Mouse (Mus musculus): ENCODE measurements around the gene Tead1.

The Tead1 gene

DNA sequence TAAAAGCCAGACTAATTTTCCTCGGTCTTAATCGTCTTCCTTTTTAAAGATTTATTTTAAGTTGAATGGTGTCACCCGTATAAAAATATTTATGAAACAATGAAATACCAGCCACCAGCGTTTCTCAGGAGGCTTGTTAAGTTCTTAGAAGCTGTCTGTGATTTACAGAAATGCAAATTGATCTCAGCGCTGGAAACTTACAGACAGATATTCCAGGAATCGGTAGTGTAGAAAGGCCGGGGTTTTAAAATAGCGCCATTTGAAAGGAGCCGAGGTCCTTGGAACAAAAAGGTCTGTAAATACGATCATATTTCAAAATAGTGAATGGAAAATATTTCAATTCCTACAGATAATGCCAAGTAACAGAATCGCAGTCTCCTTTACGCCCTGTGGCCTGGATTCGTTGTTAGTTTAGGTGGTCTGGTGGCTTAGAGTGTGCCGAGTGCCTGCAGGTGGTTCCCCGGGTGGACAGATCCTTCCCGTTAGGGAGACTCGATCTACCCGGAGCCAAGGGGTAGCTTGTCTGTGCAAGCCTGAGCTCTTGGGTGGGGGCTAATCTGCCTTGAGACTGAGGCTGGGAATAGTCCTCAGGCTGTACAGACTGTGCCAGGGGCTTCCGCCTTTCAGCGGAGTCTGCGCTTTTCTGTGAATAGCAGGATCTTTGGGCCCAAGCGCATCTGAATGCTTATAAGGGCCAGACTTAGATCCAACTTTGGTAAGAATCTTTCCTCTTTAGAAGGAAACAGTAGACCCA, 1.6 kb downstream of the Tead1 start:
- in situ Hi-C loops (cut with MboI; ENCODE audit: low pct_unique_long_range_greater_than_20kb in 1 of 2, low sequenced_read_pairs in 2 of 2, unreplicated experiment in 1 of 2): loop anchor here in 1 of 2 experiments (25.0 kb wide), 1 partner anchor 582 kb away; no protein-coding TSS in a partner anchor

DNA sequence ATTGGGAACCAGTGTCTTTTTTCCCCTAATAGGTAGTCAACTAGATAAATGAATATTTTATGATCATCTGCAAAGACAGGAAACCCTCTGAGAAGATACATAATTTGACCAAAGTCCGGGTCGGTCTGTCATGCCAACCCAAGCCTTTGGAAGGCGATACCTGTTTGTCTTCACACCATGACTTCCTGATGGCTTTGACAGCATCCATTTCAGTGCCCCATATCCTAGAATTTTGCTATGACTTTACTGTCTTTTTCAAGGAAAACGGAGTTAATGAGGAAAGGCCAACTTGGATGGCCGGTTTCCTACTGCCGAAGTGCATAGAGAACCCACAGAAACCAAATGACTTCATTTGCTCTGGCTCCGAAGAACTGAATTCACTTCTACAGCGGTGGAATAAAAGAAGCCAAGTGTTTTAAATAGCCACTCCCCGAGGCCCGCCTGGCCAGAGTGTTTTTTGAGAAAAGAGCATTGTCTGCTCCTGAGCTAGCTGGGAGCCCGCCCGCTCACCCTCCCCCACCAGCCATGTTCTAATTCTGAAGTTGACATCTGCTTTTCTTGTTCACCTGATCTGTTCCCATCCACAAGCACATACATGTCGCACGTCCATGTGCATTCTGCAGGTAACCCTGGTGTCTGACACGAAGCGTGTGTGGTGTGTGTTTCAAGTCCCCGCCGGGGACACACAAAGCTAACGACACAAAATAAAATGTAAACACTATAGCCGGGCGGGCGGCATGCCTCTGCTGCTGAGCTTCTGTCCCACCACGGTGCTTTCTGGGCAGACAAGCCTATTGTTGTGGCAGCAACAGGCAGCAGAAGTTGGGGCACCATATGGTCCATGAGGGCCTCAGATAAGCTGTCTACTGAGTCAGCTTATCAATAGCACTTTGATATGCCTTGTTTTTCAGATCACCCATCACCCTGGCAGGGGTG, 5.8 kb downstream of the Tead1 start:
- in situ Hi-C loops (cut with MboI; ENCODE audit: low pct_unique_long_range_greater_than_20kb in 1 of 2, low sequenced_read_pairs in 2 of 2, unreplicated experiment in 1 of 2): loop anchor here in 1 of 2 experiments (25.0 kb wide), 1 partner anchor 577 kb away; no protein-coding TSS in a partner anchor

DNA sequence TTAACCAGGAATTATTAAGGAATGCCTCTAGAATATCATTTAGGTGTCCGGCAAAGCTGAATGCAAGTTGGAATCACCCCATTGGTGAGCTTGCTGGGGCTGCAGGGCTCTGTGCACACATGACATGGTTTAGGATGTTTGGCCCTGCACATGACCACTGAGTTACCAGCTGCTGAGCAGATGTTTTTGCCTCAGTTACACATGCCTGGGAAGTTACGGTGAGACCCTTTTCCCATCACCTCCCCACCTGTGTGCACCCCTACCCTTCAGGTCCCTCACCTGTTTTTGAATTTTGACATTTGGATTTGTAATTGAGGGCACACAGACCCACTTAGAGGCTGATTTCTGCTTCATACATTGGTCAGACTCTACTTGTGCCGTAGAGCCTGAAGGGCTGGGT, 6.9 kb downstream of the Tead1 start:
- in situ Hi-C loops (cut with MboI; ENCODE audit: low pct_unique_long_range_greater_than_20kb in 1 of 2, low sequenced_read_pairs in 2 of 2, unreplicated experiment in 1 of 2): loop anchor here in 1 of 2 experiments (25.0 kb wide), 1 partner anchor 576 kb away; no protein-coding TSS in a partner anchor

DNA sequence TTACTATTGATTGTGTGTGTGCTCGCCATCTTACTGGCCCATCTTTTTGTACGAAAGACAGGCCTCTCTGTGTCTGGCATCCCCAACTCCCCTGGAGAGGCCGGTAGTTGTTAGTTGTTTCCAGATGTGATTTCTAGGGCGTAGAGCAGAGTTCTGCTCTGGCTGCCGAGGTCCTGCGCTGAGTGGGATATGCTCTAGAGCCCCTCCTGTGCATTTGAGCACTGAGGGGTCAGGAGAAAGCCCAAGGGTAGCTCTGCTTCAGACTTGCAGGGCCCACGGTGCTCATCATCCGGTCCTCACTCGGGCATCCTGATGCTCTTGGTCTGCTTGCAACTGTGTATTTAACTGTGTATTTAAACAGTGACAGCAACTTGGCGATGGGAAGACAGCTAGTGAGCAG, 7.5 kb downstream of the Tead1 start:
- in situ Hi-C loops (cut with MboI; ENCODE audit: low pct_unique_long_range_greater_than_20kb in 1 of 2, low sequenced_read_pairs in 2 of 2, unreplicated experiment in 1 of 2): loop anchor here in 1 of 2 experiments (25.0 kb wide), 1 partner anchor 576 kb away; no protein-coding TSS in a partner anchor

DNA sequence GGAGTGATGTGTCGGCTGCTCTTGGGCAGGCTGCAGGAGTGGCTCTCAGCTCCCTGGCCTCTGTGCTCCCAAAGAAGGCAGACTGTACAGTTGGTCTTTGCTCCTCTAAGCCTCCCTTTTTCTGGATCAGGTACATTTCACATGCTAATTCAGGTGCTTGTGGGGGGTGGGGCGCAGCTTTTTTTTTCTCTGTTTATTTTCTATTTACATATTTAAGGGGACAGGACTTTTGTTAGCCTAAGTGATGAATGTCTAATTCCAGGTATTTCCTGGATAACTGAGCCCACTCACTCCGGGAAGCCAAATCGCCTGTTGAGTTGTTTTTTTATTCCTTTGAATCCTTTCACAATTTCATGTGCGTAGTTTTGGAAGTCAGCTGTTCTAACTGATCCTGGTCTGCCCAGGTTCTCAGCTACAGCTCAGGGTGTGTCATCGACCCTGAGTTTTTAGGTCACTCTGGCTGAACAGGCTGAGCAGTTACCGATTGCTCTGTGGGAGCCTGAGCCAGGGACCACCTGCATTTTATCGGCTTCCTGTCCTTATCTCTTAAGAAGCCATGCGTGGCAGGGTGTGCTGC, 9.4 kb downstream of the Tead1 start:
- in situ Hi-C loops (cut with MboI; ENCODE audit: low pct_unique_long_range_greater_than_20kb in 1 of 2, low sequenced_read_pairs in 2 of 2, unreplicated experiment in 1 of 2): loop anchor here in 1 of 2 experiments (25.0 kb wide), 1 partner anchor 574 kb away; no protein-coding TSS in a partner anchor

DNA sequence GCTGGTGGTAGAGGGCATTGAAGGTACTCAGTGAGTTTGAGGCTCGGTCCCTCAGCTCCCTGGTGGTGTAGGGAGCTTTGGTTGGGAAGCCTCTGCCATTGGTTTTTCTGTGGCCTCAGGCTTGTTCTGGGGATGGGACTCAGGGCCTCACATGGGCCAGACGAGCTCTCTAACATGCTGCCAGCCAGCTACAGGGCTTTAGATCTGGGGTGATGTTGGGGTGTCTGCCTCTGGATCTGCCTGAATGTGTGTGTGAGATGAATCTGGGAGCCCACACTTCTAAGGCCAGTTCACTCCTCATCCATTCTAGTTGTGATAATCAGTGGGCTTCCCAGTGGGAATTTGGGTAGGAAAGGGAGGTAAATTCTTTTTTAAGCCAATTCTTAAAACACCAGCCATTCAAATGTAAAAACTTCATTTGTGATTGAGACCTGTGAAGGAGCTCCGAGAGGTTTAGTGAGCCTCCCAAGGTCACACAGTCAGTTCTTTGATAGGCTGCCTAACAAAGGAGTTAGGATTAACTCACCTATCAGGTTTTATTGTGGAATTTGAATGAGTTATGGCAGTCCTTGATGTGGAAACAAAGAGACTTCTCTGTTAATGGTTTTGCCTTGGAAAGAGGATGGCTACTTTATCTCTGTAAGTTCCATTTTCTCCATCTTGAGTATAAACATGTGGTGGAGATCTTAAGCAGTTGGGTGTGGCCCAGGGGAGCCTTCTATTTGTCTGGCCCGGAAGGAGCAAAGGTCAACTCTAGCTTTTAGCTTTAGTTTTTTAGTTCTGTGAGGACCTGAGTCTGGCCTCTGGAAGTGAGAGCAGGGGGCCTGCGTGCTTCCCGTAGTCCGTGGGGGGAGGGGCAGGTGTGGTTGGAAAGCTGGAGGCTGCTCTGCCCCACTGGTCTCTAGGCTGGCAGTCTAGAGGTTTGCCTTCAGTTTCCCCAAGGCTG, 12.0 kb downstream of the Tead1 start:
- in situ Hi-C loops (cut with MboI; ENCODE audit: low pct_unique_long_range_greater_than_20kb in 1 of 2, low sequenced_read_pairs in 2 of 2, unreplicated experiment in 1 of 2): loop anchor here in 1 of 2 experiments (25.0 kb wide), 1 partner anchor 571 kb away; no protein-coding TSS in a partner anchor

DNA sequence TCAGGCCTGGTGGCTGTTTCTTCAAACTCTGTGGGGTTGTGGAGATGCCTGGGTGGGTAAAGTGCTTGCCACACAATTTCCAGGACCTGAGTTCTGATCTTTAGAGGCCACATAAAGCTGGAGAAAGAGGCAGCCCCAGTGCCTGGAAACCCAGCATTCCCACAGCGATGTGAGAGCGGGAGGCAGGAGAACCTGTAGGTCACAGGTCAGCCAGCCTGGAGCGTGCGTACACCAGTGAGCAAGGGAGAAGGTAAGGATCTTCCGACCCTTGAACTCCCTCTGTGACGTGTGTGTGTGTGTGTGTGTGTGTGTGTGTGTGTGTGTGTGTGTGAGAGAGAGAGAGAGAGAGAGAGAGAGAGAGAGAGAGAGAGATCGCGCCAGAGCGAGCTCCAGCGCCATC, 14.4 kb downstream of the Tead1 start:
- in situ Hi-C loops (cut with MboI; ENCODE audit: low pct_unique_long_range_greater_than_20kb in 1 of 2, low sequenced_read_pairs in 2 of 2, unreplicated experiment in 1 of 2): loop anchor here in 1 of 2 experiments (25.0 kb wide), 1 partner anchor 569 kb away; no protein-coding TSS in a partner anchor

DNA sequence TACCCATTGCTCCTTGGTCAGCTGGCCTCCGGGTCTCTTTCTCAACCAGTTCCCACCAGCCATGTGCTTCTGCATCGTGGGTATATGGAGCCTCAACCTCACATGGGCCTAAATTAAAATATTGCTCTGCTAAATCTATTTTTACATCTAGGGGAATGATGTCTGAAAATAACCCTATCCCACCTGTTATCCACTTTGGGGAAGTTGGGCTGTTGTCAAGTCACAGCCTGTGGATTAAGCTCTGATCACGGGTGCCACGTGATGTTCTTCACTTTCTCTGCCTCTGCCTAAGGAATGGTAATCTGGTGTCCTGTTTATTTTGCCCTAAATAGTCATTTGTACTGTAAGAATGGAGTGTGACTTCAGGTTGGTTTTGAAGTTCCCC, 17.7 kb downstream of the Tead1 start:
- in situ Hi-C loops (cut with MboI; ENCODE audit: low pct_unique_long_range_greater_than_20kb in 1 of 2, low sequenced_read_pairs in 2 of 2, unreplicated experiment in 1 of 2): loop anchor here in 1 of 2 experiments (25.0 kb wide), 1 partner anchor 566 kb away; no protein-coding TSS in a partner anchor

DNA sequence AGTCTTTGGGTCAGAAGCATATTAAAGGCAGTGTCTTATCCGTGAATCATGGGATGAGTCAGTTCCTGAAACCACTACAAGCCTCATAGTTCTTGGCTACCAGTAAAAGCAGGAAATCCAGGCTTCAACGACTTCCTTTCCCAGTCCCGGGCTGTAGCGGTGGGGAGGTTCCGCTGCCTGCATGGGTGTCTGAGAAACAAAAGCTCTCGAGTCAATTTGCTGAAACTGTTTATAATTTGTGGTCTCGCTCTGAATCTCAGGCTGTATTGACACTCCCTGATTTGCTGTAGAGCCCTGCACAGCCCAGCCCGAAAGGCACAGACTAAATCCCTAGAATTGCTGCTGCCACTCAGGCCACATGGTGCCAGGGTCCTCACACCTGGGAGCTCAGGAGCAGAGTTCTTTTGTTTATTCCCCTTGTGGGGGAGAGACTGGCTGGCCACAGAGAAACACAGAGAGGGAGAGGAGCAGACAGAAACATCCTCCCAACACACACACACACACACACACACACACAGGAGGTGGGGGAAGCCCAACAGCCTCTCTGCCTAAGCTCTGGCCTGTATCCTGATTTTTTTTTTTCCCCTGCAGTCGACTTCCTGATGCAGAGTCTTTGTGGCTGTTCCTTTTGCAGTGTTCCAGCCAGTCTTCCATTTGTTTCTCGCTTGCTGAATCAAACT, 18.2 kb downstream of the Tead1 start:
- in situ Hi-C loops (cut with MboI; ENCODE audit: low pct_unique_long_range_greater_than_20kb in 1 of 2, low sequenced_read_pairs in 2 of 2, unreplicated experiment in 1 of 2): loop anchor here in 1 of 2 experiments (25.0 kb wide), 1 partner anchor 565 kb away; no protein-coding TSS in a partner anchor

DNA sequence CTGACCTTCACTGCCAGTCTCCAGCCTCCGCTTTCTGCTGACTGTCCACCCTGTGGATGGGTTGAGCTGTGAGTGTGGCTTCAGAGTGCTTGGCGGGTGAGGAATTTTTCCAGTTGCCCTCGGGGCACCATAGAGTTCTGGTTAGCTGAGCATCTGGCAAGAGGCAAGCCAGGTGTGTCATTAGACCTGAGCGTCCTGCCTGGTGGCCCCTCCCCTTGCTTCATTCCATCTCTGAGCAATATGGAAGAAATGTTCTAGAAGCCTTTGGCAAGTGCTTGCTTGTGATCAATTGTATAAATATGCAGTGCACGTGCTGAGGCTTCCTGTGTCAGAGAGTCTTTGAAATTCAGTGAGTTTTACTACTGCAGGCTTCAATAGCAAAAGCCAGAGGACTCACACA, 21.0 kb downstream of the Tead1 start:
- in situ Hi-C loops (cut with MboI; ENCODE audit: low pct_unique_long_range_greater_than_20kb in 1 of 2, low sequenced_read_pairs in 2 of 2, unreplicated experiment in 1 of 2): no loop called here

DNA sequence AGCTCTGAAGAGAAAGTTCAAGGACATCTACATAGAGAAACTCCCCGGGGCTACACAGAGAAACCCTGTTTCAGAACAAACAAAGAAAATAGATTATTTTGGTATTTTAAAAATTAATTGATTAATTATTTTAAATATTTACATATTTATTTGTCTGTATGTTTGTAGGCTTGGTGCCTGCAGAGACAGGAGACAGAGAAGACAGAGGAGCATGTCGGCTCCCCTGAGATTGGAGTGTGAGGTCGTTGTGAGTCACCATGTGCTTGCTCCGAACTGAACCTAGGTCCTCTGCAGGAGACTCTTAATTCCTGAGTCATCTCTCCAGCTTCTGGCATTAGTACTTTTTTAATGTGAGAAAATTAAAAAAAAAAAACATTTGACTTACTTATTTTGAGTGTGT, 24.2 kb downstream of the Tead1 start:
- in situ Hi-C loops (cut with MboI; ENCODE audit: low pct_unique_long_range_greater_than_20kb in 1 of 2, low sequenced_read_pairs in 2 of 2, unreplicated experiment in 1 of 2): no loop called here

DNA sequence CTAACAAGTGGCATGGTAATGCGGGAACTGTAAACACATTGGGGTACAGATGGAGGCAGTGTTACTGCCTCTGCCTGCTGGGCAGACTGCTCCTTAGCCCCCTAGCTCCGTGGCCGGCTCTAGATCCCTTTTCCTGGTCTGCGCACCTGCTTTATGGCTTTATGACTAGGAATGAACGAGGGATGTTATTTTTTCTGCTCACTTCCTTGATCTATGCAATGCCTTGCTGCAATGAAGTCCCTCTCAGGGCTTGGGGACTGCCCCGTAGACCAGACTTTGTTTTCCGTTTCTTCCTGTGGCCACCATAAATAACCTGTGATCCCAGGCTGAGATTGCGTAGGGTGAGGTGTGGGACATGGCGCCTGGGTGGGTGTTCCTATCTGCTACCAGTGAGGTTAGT, 26.8 kb downstream of the Tead1 start:
- in situ Hi-C loops (cut with MboI; ENCODE audit: low pct_unique_long_range_greater_than_20kb in 1 of 2, low sequenced_read_pairs in 2 of 2, unreplicated experiment in 1 of 2): no loop called here

DNA sequence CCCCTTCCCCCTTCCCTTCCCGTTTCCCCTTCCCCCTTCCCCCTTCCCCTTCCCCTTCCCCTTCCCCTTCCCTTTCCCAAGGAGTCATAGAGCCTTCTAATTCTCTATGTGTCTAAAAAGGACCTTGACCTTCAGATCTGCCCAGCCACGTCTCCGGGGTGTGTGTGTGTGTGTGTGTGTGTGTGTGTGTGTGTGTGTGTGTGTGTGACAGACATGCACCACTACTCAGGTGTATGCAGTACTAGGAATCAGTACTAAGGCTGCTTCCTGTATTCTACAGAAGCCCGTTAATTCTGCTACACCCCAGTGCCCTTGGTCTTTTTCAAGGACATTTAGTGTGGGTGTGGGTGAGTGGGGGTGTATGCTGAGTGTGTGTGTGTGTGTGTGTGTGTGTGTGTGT, 27.6 kb downstream of the Tead1 start:
- in situ Hi-C loops (cut with MboI; ENCODE audit: low pct_unique_long_range_greater_than_20kb in 1 of 2, low sequenced_read_pairs in 2 of 2, unreplicated experiment in 1 of 2): no loop called here

DNA sequence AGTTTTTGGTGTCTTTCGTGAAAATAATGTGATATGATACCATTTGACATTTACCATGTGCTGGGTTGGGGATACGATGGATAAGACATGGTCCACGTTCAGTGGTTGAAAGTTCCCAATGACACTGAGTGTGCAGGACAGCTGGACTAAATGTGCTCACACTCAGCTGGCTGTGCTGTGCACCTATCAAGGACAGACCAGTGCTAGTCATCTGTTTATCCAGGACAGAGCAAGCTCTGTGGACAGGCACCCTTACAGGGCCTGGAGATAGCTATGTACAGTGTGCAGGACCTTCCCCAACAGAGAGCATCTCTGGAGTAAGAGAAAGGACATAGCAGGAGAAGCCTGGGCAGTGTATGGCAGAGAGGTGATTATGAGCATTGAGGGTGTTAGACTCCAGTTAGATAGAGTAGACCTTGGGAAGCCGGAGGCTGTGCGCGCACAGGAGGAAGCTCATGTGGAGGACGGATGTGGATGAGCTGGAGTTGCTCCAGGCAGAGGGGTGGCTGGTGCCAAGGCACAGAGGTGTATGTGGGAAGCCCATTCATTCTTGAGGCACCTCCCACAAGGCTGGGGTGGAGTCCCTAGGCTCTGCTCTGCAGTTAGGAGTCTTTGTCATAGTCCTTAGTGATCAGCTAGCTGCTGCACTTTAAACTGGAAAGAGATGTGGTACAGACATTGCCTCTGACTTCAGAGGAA, 31.4 kb downstream of the Tead1 start:
- in situ Hi-C loops (cut with MboI; ENCODE audit: low pct_unique_long_range_greater_than_20kb in 1 of 2, low sequenced_read_pairs in 2 of 2, unreplicated experiment in 1 of 2): no loop called here

DNA sequence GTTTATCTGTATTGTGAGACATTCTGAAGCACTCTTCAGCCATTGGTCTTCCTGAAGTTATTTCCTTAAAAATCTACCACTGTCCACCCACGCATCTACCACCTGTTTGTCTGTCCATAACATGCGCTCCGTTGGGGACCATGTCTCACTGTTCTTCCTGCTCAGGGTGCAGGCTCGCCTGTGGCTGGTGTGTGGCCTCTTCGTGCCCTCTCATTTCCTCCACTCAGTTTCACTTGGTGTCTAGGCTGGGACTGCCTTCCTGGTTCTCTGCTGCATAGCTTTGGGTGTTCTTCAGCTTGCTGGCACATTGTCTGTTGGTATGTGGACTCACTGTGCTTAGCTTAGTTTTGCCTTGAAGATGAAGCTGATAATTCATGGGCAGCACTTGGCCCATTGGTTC, 32.9 kb downstream of the Tead1 start:
- in situ Hi-C loops (cut with MboI; ENCODE audit: low pct_unique_long_range_greater_than_20kb in 1 of 2, low sequenced_read_pairs in 2 of 2, unreplicated experiment in 1 of 2): no loop called here

DNA sequence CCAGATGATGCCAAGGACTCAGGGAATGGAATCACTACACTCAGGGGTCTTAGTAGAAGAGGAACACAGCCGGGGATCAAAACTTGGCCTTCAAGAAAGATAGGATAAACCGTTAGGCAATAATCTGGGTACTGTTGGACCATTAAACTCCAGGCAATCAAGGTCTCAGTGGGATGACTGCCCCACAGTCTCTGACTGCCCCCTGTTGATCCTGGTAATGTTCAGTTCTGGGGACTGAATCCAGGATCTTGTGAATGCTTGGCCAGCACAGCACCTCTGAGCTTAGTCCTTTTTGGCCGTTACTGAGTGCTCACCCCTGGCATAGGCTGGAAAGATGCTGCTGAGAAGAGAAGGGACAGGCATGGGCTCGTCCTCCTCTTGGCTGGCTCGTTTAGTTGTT, 34.4 kb downstream of the Tead1 start:
- in situ Hi-C loops (cut with MboI; ENCODE audit: low pct_unique_long_range_greater_than_20kb in 1 of 2, low sequenced_read_pairs in 2 of 2, unreplicated experiment in 1 of 2): no loop called here

DNA sequence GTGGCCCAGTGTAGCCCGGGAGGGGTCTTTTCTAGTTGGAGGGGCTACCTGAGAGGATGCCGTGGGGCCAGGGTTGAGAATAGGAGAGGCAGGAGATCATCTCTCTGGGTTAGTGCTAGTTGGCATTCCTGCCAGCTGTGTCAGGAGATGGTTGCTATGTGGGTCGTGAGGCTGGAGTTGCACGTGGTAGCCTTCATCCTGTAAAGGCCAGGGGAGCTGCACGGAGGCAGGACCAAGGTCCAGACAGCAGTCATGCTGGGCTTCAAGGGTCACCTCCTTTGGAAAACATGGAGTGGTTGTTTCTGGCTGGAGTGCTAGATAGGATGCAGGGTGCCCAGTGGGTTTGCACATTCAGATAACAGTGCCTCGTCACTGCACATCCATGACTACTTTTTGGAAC, 35.7 kb downstream of the Tead1 start:
- in situ Hi-C loops (cut with MboI; ENCODE audit: low pct_unique_long_range_greater_than_20kb in 1 of 2, low sequenced_read_pairs in 2 of 2, unreplicated experiment in 1 of 2): no loop called here

Measured in mouse embryonic stem cell (cell line).